Mouse (Mus musculus) intestine, embryonic 16.5 days (tissue): ENCODE data around the gene Lyar. TPM values are rescaled to one million over a fixed set of nuclear protein-coding genes. Genes with fewer than 3 reads are reported as not detected.

ENCODE experiments used
- ATAC-seq: fragments of 200-750 bp; cut with Nextera tagmentation; 2 replicates; pipeline ENCODE4 v1.8.0; 2017; ENCODE audit warnings: moderate TSS enrichment, moderate library complexity
- H3K27ac ChIP-seq: fragments of 300-500 bp; sonication (generic); 2 replicates; pipeline ENCODE4 v1.5.1; 2014; ENCODE audit warnings: mild to moderate bottlenecking, low read length
- H3K27me3 ChIP-seq: fragments of 300-500 bp; sonication (generic); replicated peaks from 2 replicates; pipeline ENCODE4 v1.6.1; 2014; ENCODE audit warnings: low read length, control low read depth, mixed read lengths; ENCODE audit not compliant: control insufficient read depth, insufficient read depth
- H3K36me3 ChIP-seq: fragments of 300-500 bp; sonication (generic); 2 replicates; pipeline ENCODE4 v1.6.1; 2014; ENCODE audit warnings: low read length, control low read depth; ENCODE audit not compliant: control insufficient read depth, insufficient read depth
- H3K4me1 ChIP-seq: fragments of 300-500 bp; sonication (generic); 2 replicates; pipeline ENCODE4 v1.6.1; 2014; ENCODE audit warnings: low read length, control low read depth, mixed read lengths; ENCODE audit not compliant: control insufficient read depth, insufficient read depth
- H3K4me2 ChIP-seq: fragments of 300-500 bp; sonication (generic); 2 replicates; pipeline ENCODE4 v1.6.1; 2014; ENCODE audit warnings: low read depth, low read length, control low read depth
- H3K4me3 ChIP-seq: fragments of 300-500 bp; sonication (generic); 2 replicates; pipeline ENCODE4 v1.5.1; 2014; ENCODE audit warnings: mild to moderate bottlenecking, low read length
- H3K9ac ChIP-seq: fragments of 300-500 bp; sonication (generic); 2 replicates; pipeline ENCODE4 v1.6.1; 2014; ENCODE audit warnings: low read depth, low read length
- H3K9me3 ChIP-seq: fragments of 300-500 bp; sonication (generic); 2 replicates; pipeline ENCODE4 v1.6.1; 2016; ENCODE audit warnings: low read length, control low read depth; ENCODE audit not compliant: control insufficient read depth
- WGBS: fragments of 180-500 bp; shearing (Covaris S2); extraction: QIAGEN DNeasy Blood & Tissue Kit; methylation state at CpG from one replicate; pipeline ENCODE4 v1.1.7; 2014; 5-methylcytosine and 5-hydroxymethylcytosine counted together
- polyA plus RNA-seq: library from polyadenylated mRNA; unstranded; fragments of >200 nt; fragmentation: Nextera tagmentation; extraction: Ambion mirVana; gene quantifications from 2 replicates; pipeline ENCODE4 v1.2.1, GENCODE M21; 2015

Gene Lyar
- polyA plus RNA-seq, 1 experiment from 2014 or later, result 81.5 TPM

DNA sequence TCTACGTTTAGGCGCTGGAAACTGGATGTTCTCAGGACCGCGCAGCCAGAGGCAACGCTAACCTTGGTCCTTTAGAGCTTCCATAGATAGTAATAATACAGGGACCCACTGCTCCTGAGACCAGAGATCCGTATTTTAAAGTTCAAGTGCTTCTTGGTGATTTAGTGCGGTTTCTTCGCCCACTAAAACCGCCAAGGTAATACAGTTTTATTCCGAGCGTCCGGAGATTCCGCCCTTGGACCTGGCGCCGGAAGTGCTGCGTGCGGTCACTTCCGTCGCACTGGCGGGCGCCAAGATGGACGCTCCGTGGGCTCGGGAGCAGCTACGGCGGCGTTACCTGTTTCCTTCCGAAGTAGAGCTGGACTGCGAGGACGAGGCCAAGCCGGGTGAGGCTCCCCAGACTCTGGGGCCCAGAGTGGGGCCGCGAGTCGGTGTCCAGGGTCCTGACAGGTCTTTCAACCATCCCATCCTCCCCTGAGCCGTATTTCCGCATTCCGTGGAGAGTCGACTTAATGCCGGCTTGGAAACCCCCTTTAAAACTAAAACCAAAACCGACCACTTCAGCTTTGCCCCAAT lies 39.9 kb downstream of the Lyar start, which contains the start of gene Tmem128:
Gene Tmem128 (plus strand): TSS at position 79 of the 576 bp plus-strand sequence.
- under 1% methylated on average over 40 of the region's 40 CpGs for WGBS
- Histone ChIP-seq H3K4me2 (peak within 1 kb of the TSS; percentile 83), H3K27me3 (no peaks in the 10 kb centered on the region), H3K9ac (peak within 1 kb of the TSS; percentile 84), H3K4me3 (peak within 1 kb of the TSS; percentile 83), H3K27ac (peak within 1 kb of the TSS; percentile 91), H3K36me3 (peaks cover 10% of the 10 kb centered on the region; the same call in 1 of the 2 replicates), H3K4me1 (peaks cover 4% of the 10 kb centered on the region; the same call in 1 of the 2 replicates), H3K9me3 (no peaks in the 10 kb centered on the region)
- peak; percentile 85 for ATAC-seq

- WGBS, result 87% methylated on average over 3 of the region's 3 CpGs
- H3K4me3 ChIP-seq, result no peak overlapping the region
- peaks cover 3% of the 10 kb centered on the region; the same call in 1 of the 2 replicates for H3K36me3 ChIP-seq
- no peaks in the 10 kb centered on the region for H3K4me1 ChIP-seq
- no peak for ATAC-seq
- H3K27me3 ChIP-seq, result peaks cover 16% of the 10 kb centered on the region
- H3K9me3 ChIP-seq, result no peaks in the 10 kb centered on the region
- H3K27ac ChIP-seq, result no peak overlapping the region
- no peak overlapping the region for H3K9ac ChIP-seq
- no peak overlapping the region for H3K4me2 ChIP-seq
These were observed 50.7 kb downstream of the Lyar start for GRCm38 (mm10) chr5:38270942-38271341.

DNA sequence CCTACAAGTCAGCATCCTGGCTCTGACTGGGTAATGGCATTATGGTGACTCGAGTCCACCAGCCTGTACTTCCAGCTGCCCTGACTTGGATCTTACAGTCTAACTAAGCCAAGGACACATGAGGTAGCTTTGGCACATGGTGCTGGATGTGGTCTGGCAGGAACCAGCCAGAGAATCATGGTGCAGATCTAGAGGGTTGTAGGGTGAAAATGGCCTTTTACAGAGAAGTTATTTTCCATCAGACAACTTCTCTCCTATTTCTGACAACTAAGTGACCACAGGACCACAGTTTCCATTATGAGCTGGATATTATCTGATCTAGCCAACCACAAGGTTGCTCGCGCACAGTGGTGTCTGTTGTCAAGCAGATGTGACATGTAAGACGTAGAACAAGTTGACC lies 53.6 kb downstream of the Lyar start:
- WGBS, result 86% methylated on average over 4 of the region's 4 CpGs

GRCm38 (mm10) chr5:38275771-38276170 lies 55.5 kb downstream of the Lyar start, which contains the start of gene Otop1:
Gene Otop1, plus strand, starts transcription at chr5:38275972.
- 7% methylated on average over 4 of the region's 4 CpGs for WGBS
- peaks cover 48% of the 10 kb centered on the region for H3K27me3 ChIP-seq
- H3K4me1 ChIP-seq, result peaks cover 7% of the 10 kb centered on the region
- no peak within 1 kb of the TSS for H3K27ac ChIP-seq
- H3K9ac ChIP-seq, result no peak within 1 kb of the TSS
- H3K4me2 ChIP-seq, result no peak within 1 kb of the TSS
- no peaks in the 10 kb centered on the region for H3K9me3 ChIP-seq
- no peak within 1 kb of the TSS; the same call in 1 of the 2 replicates for H3K4me3 ChIP-seq
- H3K36me3 ChIP-seq, result no peaks in the 10 kb centered on the region
- ATAC-seq, result no peak

More for the DNA sequence above, 53.6 kb downstream of the Lyar start:
- Histone ChIP-seq H3K4me2 (no peak overlapping the region), H3K9me3 (no peaks in the 10 kb centered on the region), H3K9ac (no peak overlapping the region), H3K27ac (no peak overlapping the region), H3K36me3 (no peaks in the 10 kb centered on the region), H3K27me3 (peaks cover 42% of the 10 kb centered on the region), H3K4me1 (peaks cover 7% of the 10 kb centered on the region), H3K4me3 (no peak overlapping the region)
- ATAC-seq, result 0 out of 2 replicates have a peak, but pooled peaks have one; percentile 16

GRCm38 (mm10) chr5:38276451-38276850 lies 56.2 kb downstream of the Lyar start:
- no peaks in the 10 kb centered on the region for H3K9me3 ChIP-seq
- H3K27me3 ChIP-seq, result peaks cover 48% of the 10 kb centered on the region
- H3K4me1 ChIP-seq, result peaks cover 7% of the 10 kb centered on the region
- no peak overlapping the region for H3K4me2 ChIP-seq
- 1% methylated on average over 19 of the region's 19 CpGs for WGBS
- ATAC-seq, result no peak
- H3K27ac ChIP-seq, result no peak overlapping the region
- no peaks in the 10 kb centered on the region for H3K36me3 ChIP-seq
- no peak overlapping the region; the same call in 1 of the 2 replicates for H3K4me3 ChIP-seq
- H3K9ac ChIP-seq, result no peak overlapping the region

GRCm38 (mm10) chr5:38277098-38277866 lies 57.0 kb downstream of the Lyar start:
- H3K4me1 ChIP-seq, result peaks cover 7% of the 10 kb centered on the region
- H3K9ac ChIP-seq, result no peak overlapping the region
- peak overlapping the region; percentile 27 for H3K4me2 ChIP-seq
- H3K36me3 ChIP-seq, result no peaks in the 10 kb centered on the region
- no peak for ATAC-seq
- H3K4me3 ChIP-seq, result peak overlapping the region; percentile 35
- H3K27me3 ChIP-seq, result peaks cover 48% of the 10 kb centered on the region
- 2% methylated on average over 55 of the region's 65 CpGs for WGBS
- no peak overlapping the region for H3K27ac ChIP-seq
- H3K9me3 ChIP-seq, result no peaks in the 10 kb centered on the region

DNA sequence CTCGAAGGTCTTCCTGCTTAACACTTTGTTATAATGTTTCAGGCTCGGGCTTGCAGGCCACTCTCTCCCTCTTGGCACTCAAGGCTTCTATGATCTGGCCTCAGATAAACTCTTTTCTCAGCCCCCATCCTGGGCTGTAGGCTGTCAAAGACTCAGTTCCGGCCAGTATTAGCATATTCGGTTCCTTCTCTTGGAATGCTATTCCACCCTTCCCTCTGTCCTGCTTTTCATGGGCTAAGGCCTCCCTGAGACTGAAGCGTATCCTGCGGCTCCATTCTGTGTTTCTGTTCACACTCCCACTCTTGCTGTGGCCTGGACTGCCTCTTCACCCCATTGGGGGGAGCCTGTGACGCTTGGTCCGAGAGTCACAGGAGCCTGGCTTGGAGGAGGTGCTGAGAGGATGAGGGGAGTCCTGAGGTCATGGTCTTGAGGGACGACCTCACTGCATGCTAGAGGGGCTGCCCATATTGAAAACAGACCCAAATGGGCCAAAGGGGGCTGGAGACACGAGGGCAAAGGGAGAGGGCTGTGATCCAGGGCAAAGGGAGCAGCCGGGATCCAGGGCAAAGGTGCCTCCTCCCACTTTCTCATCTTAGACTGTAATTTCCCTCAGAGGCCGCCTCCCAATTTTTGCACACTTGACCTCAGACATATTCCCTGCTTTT lies 57.8 kb downstream of the Lyar start:
- no peak overlapping the region for H3K4me2 ChIP-seq
- H3K36me3 ChIP-seq, result no peaks in the 10 kb centered on the region
- peaks cover 48% of the 10 kb centered on the region for H3K27me3 ChIP-seq
- no peak overlapping the region for H3K9ac ChIP-seq
- no peak for ATAC-seq
- H3K4me1 ChIP-seq, result peaks cover 7% of the 10 kb centered on the region
- H3K9me3 ChIP-seq, result no peaks in the 10 kb centered on the region
- H3K27ac ChIP-seq, result no peak overlapping the region
- WGBS, result 17% methylated on average over 12 of the region's 12 CpGs
- H3K4me3 ChIP-seq, result no peak overlapping the region; the same call in 1 of the 2 replicates

DNA sequence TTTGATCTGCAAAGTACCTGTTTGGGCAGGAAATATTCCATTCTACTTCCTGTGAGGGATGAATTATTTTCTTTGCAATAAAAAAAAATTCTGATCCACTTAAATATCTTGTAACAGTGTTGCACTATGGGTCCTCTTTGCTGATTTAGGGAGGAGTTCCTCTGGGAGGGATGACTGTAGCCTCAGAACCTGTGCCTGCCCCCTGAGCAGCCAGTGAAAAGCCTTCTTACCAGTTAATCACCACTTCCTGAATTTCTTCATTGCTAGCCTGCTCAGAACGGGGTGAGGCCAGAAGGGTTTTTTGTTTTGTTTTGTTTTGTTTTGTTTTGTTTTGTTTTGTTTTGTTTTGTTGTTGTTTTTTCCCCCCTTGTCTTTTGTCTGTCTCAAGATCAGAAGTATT lies 59.8 kb downstream of the Lyar start:
- Histone ChIP-seq H3K9ac (no peak overlapping the region), H3K4me1 (peaks cover 7% of the 10 kb centered on the region), H3K4me3 (no peak overlapping the region), H3K27ac (no peak overlapping the region), H3K36me3 (no peaks in the 10 kb centered on the region), H3K9me3 (no peaks in the 10 kb centered on the region), H3K27me3 (peaks cover 39% of the 10 kb centered on the region), H3K4me2 (no peak overlapping the region)
- no peak for ATAC-seq
- WGBS, result 33% methylated on average over 1 of the region's 1 CpGs
